Mouse (Mus musculus) embryo, embryonic 11.5 days (tissue): ENCODE measurements around the gene Plekhh3.
A peak's percentile ranks its signal among the peaks of the same experiment; 100 is the strongest.

Source experiments
- DNase-seq: peaks from one replicate; pipeline ENCODE4 v3.0.0-alpha.2; 2012; ENCODE audit warnings: low read depth, low spot score

Plekhh3 gene

GRCm38 (mm10) chr11:101186526-101187247 is 15.5 kb upstream of the Plekhh3 start:
- DNase-seq: no peak

DNA sequence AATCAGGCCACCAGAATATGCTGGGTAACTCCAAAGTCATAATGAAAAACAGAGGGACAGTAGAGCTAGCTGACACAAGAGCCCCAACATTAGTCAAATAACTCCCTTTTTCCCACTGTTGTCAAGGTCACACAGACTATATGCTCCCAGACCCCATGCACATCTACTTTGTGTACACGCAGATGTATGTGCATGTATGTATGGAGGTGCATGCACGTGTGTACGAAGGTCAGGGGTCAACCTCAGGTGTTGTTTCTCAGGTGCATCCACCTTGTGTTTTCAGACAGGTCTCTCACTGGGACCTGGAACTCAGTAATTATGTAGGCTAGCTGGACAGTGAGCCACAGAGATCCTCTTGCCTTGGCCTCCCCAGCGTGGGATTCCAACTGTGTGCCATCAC is 14.3 kb upstream of the Plekhh3 start:
- DNase-seq: no peak

- no peak for DNase-seq
These were observed 13.8 kb upstream of the Plekhh3 start for GRCm38 (mm10) chr11:101184984-101185383.

DNA sequence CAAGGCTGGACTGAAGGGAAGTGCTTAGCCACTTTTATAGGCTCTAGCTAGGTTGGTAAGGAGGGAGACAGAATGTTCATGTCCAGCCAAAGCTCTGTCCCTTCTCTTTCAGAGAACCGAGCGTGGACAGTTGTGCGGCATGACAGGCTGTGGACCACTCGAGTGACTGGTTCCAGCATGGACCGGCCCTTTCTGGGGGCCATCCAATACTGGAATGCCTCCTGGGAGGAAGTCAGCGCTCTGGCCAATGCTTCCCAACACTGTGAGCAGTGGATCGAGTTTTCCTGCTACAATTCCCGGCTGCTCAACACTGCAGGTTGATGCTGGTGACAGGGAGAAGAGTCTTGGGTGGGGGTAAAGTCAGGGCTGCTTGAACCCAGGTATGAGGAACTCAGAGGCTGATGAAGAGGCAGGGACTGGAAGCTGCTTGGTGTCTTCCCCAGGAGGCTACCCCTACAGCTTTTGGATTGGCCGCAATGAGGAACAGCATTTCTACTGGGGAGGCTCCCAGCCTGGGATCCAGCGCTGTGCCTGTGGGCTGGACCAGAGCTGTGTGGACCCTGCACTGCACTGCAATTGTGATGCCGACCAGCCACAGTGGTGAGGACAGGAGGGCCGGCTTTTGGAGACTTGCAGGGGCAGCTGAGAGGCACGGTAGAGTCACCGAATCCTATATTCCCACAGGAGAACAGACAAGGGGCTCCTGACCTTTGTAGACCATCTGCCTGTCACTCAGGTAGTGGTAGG is 11.8 kb upstream of the Plekhh3 start:
- DNase-seq: no peak

DNA sequence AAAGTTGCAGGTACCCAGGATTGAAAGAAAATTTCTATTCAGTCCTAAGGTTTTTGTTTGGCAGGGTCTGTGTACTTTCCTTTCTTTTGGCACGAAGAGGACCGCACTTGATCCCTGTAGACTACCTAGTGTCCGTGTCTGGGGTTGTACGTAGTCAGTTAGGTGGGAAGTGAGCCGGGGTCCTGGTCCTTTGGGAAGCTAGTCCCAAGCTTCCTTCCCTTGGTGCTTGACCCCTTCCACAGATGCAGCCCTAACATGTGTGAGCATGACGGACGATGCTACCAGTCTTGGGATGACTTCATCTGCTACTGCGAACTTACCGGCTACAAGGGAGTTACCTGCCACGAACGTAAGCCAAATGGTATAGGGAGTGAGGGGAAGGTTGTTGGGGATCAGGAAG is 10.8 kb upstream of the Plekhh3 start:
- no peak for DNase-seq

DNA sequence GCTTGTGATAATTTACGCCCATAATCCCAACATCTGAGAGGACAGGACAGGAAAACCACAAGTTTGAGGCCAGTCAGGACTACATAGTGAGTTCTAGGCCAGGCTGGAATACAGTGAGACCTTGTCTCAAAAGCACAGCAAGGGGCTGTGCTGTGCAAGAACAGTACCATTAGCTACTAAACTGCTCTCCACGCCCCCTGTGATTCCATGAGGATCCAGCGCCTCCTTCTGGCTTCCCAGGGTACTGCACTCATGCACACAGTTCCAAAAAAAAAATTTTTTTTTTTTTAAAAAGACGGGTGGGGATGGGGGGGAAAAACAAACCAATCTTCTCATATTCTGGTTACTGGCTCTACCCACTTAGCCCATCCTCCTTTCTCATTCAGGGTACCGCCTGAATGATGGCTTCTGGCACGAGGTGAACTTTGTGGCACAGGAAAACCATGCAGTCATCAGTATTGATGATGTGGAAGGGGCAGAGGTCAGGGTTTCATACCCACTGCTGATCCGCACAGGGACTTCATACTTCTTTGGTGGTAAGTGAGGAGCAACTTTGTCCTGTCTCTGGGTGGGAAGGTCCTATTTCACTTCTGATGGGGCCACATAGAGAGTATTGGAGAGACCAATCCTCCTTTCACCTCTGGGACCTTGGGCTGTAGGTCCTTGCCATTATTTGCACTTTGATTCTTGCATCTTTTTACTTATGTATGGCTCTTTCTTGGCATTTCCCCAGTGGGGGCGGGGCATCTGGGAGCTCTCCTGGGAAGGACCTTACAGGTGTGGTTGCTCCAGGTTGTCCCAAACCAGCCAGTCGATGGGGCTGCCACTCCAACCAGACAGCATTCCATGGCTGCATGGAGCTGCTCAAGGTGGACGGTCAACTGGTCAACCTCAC is 9.9 kb upstream of the Plekhh3 start:
- DNase-seq: no peak

DNA sequence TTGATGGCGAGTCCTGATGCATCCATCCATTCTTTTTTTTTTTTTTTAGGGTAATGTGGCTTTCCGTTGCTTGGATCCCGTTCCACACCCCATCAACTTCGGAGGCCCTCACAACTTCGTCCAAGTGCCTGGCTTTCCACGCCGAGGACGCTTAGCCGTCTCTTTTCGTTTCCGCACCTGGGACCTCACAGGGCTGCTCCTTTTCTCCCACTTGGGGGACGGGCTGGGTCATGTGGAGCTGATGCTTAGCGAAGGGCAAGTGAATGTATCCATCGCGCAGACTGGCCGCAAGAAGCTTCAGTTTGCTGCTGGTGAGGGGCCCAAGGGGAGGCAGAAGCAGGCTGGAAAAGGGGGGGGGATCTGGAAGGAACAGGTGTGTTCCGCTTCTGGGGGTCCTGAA is 9.1 kb upstream of the Plekhh3 start:
- no peak for DNase-seq

- DNase-seq: no peak
These were observed 8.2 kb upstream of the Plekhh3 start for GRCm38 (mm10) chr11:101179306-101179705.

DNA sequence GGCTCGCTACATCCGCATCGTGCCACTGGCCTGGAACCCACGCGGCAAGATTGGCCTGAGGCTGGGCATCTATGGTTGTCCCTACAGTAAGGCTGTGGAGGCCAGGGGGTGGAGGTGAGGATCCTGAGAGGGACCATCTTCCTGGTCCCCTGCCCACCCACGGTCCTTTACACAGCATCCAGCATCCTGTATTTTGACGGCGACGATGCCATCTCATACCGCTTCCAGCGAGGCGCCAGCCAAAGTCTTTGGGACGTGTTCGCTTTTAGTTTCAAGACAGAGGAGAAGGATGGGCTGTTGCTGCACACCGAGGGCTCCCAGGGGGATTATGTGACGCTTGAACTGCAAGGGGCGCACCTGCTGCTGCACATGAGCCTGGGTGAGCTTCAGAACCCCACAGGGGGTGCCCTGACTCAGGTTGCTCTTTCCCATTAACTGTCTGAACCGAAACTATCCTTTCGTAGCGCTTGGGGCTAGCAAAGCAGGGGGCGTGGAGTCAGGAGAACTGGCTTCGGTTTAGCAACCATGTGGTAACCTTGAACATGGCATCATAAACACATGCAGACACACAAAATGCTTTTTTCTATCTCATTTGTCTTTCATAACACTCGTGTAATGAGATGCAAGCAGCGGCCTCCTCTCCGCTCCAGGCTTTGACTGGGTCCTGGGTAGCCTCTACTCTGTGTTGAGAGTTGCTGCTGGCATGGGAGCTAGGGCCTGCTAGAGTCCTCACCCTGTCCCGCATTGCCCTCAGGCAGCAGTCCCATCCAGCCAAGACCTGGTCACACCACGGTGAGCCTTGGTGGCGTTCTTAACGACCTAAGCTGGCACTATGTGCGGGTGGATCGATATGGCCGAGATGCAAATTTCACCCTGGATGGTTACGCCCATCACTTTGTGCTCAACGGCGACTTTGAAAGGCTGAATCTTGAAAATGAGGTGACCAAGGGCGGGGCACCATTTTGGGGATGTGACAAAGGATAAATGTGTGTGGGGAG is 7.2 kb upstream of the Plekhh3 start:
- DNase-seq: no peak

DNA sequence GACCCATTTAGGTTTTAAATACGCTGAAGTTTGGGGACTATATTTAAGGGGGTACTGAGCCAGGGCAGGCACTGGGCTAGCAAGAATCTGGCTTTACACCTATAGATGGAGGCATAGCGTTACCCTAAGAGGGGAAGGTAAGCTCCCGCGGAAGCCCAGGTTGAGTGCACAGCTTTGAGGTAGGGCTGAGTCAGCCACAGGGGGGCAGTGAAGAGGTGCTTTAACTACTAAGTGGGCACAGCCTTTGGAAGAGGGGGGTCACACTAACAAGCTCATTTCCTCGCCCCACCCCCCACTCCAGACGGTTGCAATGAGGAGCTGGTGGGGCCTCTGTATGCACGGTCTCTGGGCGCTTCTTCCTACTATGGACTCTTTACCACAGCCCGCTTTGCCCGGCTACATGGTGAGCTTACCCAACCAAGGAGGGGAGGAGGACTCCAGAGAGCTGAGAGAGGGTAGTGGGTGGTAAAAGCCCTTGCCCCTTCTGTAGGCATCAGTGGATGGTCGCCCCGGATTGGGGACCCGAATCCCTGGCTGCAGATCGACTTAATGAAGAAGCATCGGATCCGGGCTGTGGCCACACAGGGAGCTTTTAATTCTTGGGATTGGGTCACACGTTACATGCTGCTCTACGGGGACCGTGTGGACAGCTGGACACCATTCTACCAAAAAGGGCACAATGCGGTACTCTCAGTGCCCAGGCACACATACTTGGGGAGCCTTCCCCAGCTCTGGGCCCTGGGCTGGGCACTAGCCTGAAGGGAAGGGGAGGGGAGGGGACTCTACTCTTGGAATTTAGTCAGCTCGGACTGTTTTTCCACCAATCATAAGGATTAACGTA is 6.0 kb upstream of the Plekhh3 start:
- DNase-seq: no peak

GRCm38 (mm10) chr11:101176117-101176691 is 5.1 kb upstream of the Plekhh3 start:
- DNase-seq: no peak

DNA sequence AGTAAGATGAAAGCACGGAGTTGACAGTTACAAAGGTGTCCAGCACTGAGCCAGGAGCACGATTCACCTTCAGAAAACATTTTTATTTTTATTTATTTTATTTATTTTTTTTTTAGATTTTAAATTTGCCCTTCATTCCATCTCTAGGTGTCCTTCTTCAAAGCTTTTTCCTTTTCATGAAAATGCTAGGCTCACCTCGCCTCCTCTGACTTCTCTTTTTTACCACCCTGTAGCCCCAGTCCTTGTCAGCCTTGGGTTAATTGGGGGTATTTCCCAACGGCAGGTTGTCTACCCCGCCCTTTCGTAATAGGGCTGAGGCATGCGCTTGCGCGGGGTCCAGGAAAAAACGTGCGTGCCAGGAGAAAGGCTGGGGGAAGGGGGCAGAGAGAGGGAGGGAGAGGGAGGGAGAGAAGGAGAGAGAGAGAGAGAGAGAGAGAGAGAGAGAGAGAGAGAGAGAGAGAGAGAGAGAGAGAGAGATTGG is 4.5 kb upstream of the Plekhh3 start:
- DNase-seq: no peak

DNA sequence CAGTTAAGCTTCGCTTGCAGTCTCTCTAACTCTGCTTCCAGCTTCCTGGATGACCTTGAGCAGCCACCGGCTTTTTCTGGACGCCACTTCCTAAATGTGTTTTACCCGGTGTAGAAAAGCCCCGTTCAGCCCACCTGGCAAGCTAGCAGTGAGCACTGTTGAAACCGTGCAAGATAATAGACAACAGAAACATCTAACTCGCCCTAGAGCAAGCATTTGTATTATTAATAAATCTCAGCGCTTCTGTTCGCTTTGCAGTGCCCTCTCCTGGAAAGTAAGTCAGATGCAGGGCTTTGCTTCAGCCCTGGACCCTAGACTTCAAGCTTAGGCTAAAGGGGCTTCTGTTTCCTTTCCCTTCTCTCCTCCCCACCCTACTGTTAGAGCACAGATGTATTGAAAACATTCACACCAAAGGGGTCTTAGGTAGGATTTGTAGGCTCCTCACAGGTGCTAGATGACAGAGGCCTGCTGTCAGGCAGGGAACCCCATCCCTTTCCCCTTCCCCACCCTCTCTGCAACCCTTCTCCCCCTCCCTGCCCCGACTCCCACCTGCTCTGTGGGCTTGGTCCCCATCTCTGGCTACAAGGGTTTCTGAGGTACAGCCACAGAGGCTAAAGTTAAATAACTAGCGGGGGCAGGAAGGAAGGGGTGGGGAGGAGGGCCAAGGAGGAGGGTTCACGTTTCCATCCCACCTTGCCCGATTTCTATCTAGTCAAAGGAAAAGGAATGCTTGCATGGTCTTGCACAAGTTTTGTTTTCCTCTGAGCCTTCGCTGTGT is 3.9 kb upstream of the Plekhh3 start, which contains the start of gene Ccr10:
TSS of gene Ccr10 (minus strand) at position 593 of the 778 bp plus-strand sequence.
- DNase-seq: no peak

DNA sequence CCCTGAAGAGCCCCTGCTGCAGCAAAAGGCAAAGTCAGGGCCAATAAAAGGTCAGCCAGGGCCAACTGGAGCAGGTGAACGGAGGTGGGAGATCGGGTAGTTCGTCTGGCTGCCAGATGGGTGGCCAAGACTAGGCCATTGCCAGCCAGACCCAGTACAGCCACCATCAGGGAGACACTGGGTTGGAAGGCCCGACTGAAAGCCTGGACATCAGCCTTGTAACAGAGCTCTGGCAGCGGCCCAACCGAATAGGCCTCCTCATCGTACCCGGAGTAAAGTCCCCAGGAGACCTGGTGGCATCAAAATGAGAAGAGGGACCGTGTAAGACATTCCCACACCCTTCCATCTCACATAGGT is 3.2 kb upstream of the Plekhh3 start:
- no peak for DNase-seq

GRCm38 (mm10) chr11:101173631-101174388 is 2.7 kb upstream of the Plekhh3 start:
- DNase-seq: peak; percentile 78

DNA sequence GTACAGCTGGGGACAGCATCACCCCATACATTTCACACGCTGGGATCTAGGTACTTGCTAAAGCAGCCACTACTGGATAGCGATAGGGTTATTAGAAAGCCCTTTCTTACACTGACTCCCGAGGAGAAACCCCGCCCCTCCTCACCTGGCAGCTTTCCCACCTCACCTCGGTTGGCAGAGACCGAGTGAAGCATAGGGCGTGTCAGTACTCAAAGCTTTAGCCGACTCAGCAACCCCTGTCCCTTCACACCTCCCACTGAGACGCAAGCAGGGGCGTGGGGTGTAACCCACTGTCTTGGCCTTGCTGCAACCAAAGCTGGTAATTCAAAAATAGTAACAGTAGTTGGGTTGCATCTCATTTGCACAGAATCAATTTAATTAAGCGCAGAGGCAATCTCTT is 2.0 kb upstream of the Plekhh3 start:
- no peak for DNase-seq

GRCm38 (mm10) chr11:101172434-101172815 is 1.3 kb upstream of the Plekhh3 start:
- no peak for DNase-seq
